Mouse (Mus musculus): ENCODE measurements at regions not wholly inside any gene's neighbourhood (a gene's known extent, or its start where the extent isn't known, plus 50 kb on each side); places are given as distances from the start of the nearest gene placed in this dataset.

GRCm38 (mm10) chr5:112121554-112121953 lies 130.8 kb downstream of the Cryba4 start:
- peak; percentile 16; the same call in 1 of the 2 replicates for ATAC-seq
- Histone ChIP-seq H3K4me2 (ENCODE audit: low read depth, low read length) (no peak overlapping the region), H3K9ac (replicated peaks; ENCODE audit: low read length) (no peak overlapping the region), H3K4me3 (ENCODE audit: low read length) (no peak overlapping the region), H3K27me3 (ENCODE audit: insufficient read depth, low read length) (no peaks in the 10 kb centered on the region; the same call in 1 of the 2 replicates), H3K27ac (no peak overlapping the region), H3K9me3 (ENCODE audit: low read length) (no peaks in the 10 kb centered on the region), H3K4me1 (ENCODE audit: insufficient read depth, low read length) (no peaks in the 10 kb centered on the region), H3K36me3 (ENCODE audit: insufficient read depth, low read length) (no peaks in the 10 kb centered on the region)
- WGBS: 45% methylated on average over 9 of the region's 9 CpGs
- DNase-seq (ENCODE audit: low spot score): peak; percentile 35
- TF ChIP-seq CTCF (IDR thresholded peaks at IDR 0.05; ENCODE audit: low read depth): no peak

- Histone ChIP-seq H3K27me3 (ENCODE audit: insufficient read depth, low read length) (no peaks in the 10 kb centered on the region; the same call in 1 of the 2 replicates), H3K27ac (no peak overlapping the region), H3K9me3 (ENCODE audit: low read length) (no peaks in the 10 kb centered on the region), H3K4me3 (ENCODE audit: low read length) (no peak overlapping the region), H3K9ac (replicated peaks; ENCODE audit: low read length) (no peak overlapping the region), H3K4me1 (ENCODE audit: insufficient read depth, low read length) (no peaks in the 10 kb centered on the region), H3K4me2 (ENCODE audit: low read depth, low read length) (no peak overlapping the region), H3K36me3 (ENCODE audit: insufficient read depth, low read length) (no peaks in the 10 kb centered on the region)
- WGBS: 20% methylated on average over 5 of the region's 5 CpGs
- ATAC-seq (no peak), DNase-seq (ENCODE audit: low spot score) (no peak)
- no peak for TF ChIP-seq CTCF (IDR thresholded peaks at IDR 0.05; ENCODE audit: low read depth)
Observed at GRCm38 (mm10) chr5:112122581-112122980, 129.7 kb downstream of the Cryba4 start.

- no peak for TF ChIP-seq CTCF (IDR thresholded peaks at IDR 0.05; ENCODE audit: low read depth)
Observed at GRCm38 (mm10) chr5:112127171-112127570, 125.1 kb downstream of the Cryba4 start.

DNA sequence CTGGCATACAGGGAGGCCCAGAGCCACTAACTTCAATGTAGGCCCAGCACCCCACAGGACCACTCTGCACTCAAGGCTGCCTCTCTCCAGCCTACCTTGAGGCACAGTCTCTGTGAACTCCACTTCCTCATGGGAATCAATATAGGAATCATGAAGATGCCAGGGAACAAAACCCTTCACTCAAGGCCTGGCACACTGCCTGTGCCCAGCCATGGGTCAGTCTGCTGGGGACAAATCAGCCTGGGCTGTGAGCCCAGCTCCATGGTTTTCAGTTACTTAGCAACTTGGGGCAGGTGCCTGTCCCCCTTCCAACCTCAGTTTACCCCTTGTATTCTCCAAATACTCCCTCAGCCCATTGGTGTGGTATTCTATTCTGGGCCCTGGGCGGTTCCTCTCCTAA lies 119.6 kb downstream of the Cryba4 start:
- H3K27ac ChIP-seq: no peak overlapping the region
- WGBS: 75% methylated on average over 1 of the region's 1 CpGs
- H3K4me2 ChIP-seq (ENCODE audit: low read depth, low read length): no peak overlapping the region
- H3K9me3 ChIP-seq (ENCODE audit: low read length): no peaks in the 10 kb centered on the region
- no peaks in the 10 kb centered on the region for H3K36me3 ChIP-seq (ENCODE audit: insufficient read depth, low read length)
- H3K9ac ChIP-seq (replicated peaks; ENCODE audit: low read length): no peak overlapping the region
- ATAC-seq (no peak), DNase-seq (ENCODE audit: low spot score) (peak; percentile 83)
- no peak for TF ChIP-seq CTCF (IDR thresholded peaks at IDR 0.05; ENCODE audit: low read depth)
- H3K27me3 ChIP-seq (ENCODE audit: insufficient read depth, low read length): no peaks in the 10 kb centered on the region
- H3K4me1 ChIP-seq (ENCODE audit: insufficient read depth, low read length): 0 out of 2 replicates have a peak, but pooled peaks cover 6% of the 10 kb centered on the region
- no peak overlapping the region for H3K4me3 ChIP-seq (ENCODE audit: low read length)

More at GRCm38 (mm10) chr5:112127171-112127570, 125.1 kb downstream of the Cryba4 start:
- no peak for DNase-seq (ENCODE audit: low spot score)
- Histone ChIP-seq H3K4me1 (ENCODE audit: insufficient read depth, low read length) (no peaks in the 10 kb centered on the region), H3K36me3 (ENCODE audit: insufficient read depth, low read length) (no peaks in the 10 kb centered on the region), H3K27me3 (ENCODE audit: insufficient read depth, low read length) (no peaks in the 10 kb centered on the region; the same call in 1 of the 2 replicates), H3K4me3 (ENCODE audit: low read length) (no peak overlapping the region), H3K9ac (replicated peaks; ENCODE audit: low read length) (no peak overlapping the region), H3K27ac (no peak overlapping the region), H3K4me2 (ENCODE audit: low read depth, low read length) (no peak overlapping the region), H3K9me3 (ENCODE audit: low read length) (no peaks in the 10 kb centered on the region)
- WGBS: 80% methylated on average over 4 of the region's 4 CpGs
- no peak for ATAC-seq

DNA sequence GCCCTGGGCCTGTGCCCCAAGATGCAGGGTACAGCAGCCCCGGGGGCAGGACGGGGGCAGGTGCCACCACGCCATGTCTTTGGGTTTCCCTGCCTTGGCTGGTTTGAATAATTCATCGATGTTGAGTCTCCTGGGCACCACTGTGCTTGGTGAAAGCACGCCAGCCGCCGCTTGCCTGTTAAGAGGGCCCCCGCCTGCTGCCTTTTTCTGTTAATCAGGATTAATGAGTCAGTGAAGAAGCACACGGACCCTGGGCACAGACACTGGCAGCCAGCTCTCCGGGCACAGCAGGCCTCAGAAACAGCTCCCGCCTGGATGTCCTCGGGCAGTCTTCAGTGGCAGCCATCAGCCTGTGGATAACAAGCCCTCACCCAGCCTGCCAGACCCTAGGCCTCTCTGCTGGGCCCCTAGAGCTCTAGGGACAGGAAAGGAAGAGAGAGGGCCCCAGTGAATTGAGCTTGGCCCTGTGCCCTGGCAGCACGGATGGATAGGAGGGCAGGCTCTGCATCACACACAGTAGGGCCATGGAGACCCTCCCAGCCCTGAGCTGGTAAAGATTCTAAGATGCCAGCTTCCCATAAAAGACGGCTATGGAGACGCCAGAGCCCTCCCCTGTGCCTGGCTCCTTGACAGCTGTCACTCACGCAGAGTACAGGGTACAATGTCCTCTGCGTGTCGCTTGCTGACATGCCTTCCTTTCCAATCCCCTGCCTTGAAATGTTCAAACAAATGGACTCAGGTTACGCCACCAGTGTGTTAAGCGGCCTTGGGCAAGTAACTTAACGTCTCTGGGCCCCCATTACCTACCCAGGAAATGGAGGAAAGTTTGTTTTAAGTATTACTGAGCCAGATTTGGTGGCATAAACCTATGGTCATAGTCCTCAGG lies 118.4 kb downstream of the Cryba4 start:
- Histone ChIP-seq H3K27me3 (ENCODE audit: insufficient read depth, low read length) (no peaks in the 10 kb centered on the region), H3K4me3 (ENCODE audit: low read length) (no peak overlapping the region), H3K27ac (peak overlapping the region; percentile 66; the same call in 1 of the 2 replicates), H3K9me3 (ENCODE audit: low read length) (no peaks in the 10 kb centered on the region), H3K36me3 (ENCODE audit: insufficient read depth, low read length) (no peaks in the 10 kb centered on the region), H3K4me2 (ENCODE audit: low read depth, low read length) (no peak overlapping the region), H3K9ac (replicated peaks; ENCODE audit: low read length) (no peak overlapping the region), H3K4me1 (ENCODE audit: insufficient read depth, low read length) (0 out of 2 replicates have a peak, but pooled peaks cover 6% of the 10 kb centered on the region)
- ATAC-seq (peak; percentile 90), DNase-seq (ENCODE audit: low spot score) (peak; percentile 91)
- TF ChIP-seq CTCF (IDR thresholded peaks at IDR 0.05; ENCODE audit: low read depth): no peak; the same call in 1 of the 2 replicates
- 27% methylated on average over 21 of the region's 21 CpGs for WGBS

- H3K4me3 ChIP-seq (ENCODE audit: low read length): no peak overlapping the region
- 32% methylated on average over 11 of the region's 14 CpGs for WGBS
- H3K36me3 ChIP-seq (ENCODE audit: insufficient read depth, low read length): no peaks in the 10 kb centered on the region
- H3K27ac ChIP-seq: no peak overlapping the region
- DNase-seq (ENCODE audit: low spot score): no peak
- no peak for TF ChIP-seq CTCF (IDR thresholded peaks at IDR 0.05; ENCODE audit: low read depth)
- H3K27me3 ChIP-seq (ENCODE audit: insufficient read depth, low read length): no peaks in the 10 kb centered on the region
- H3K4me1 ChIP-seq (ENCODE audit: insufficient read depth, low read length): 0 out of 2 replicates have a peak, but pooled peaks cover 6% of the 10 kb centered on the region
- no peak overlapping the region for H3K4me2 ChIP-seq (ENCODE audit: low read depth, low read length)
- ATAC-seq: no peak
- no peaks in the 10 kb centered on the region for H3K9me3 ChIP-seq (ENCODE audit: low read length)
- H3K9ac ChIP-seq (replicated peaks; ENCODE audit: low read length): no peak overlapping the region
Observed at GRCm38 (mm10) chr5:112136646-112137045, 115.7 kb downstream of the Cryba4 start.

DNA sequence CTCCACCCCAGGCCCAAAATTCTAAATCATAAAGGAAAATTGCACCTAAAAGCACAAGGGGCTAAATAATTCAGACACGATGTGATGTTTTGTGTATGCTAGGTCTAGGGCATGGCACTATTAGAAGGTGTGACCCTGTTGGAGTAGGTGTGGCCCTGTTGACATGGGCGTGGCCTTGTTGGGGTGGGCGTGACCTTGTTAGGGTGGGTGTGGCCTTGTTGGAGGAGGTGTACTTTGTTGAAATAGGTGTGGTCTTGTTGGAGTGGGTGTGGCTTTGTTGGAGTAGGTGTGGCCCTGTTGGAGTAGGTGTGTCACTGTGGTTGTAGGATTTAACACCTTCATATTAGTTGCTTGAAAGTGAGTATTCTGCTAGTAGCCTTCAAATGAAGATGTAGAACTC lies 114.1 kb downstream of the Cryba4 start:
- Histone ChIP-seq H3K36me3 (ENCODE audit: insufficient read depth, low read length) (no peaks in the 10 kb centered on the region), H3K4me3 (ENCODE audit: low read length) (no peak overlapping the region), H3K9ac (replicated peaks; ENCODE audit: low read length) (no peak overlapping the region), H3K4me1 (ENCODE audit: insufficient read depth, low read length) (0 out of 2 replicates have a peak, but pooled peaks cover 6% of the 10 kb centered on the region), H3K27ac (no peak overlapping the region), H3K4me2 (ENCODE audit: low read depth, low read length) (no peak overlapping the region), H3K9me3 (ENCODE audit: low read length) (no peaks in the 10 kb centered on the region), H3K27me3 (ENCODE audit: insufficient read depth, low read length) (no peaks in the 10 kb centered on the region)
- no peak for TF ChIP-seq CTCF (IDR thresholded peaks at IDR 0.05; ENCODE audit: low read depth)
- ATAC-seq (no peak), DNase-seq (ENCODE audit: low spot score) (no peak)
- 96% methylated on average over 3 of the region's 3 CpGs for WGBS
